Mouse (Mus musculus): Measurements from ENCODE around the gene Phactr1. TPM values are rescaled to one million over a fixed set of nuclear protein-coding genes. Genes with fewer than 3 reads are reported as not detected.
A peak's percentile ranks its signal among the peaks of the same experiment; 100 is the strongest.
"Not testable (repeated sequence)": the region's sequence is repeated elsewhere in the genome, so short reads cannot be mapped to it uniquely, and the experiment has no call there.

The Phactr1 gene
- total RNA-seq, 2 experiments from 2014 or later: 4.8 TPM

DNA sequence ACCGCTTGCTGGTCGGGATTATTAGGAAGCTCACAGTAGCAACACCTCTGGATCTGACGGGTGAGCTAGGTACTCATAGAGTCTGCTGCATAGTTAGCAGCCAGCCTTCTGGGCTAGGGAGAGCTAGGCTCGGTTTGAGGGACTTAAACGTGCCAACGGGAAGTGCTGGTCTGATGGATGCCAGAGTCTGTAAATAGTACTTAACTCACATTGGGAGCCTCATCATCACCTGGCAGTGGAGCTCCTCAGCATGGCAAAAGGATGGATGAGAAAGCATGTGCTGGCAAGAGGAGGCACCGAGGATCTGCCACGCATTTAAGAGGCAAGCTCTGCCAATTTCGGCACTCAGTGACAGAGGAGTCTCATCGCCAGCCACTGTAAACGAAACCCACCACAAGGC is 247.4 kb downstream of the Phactr1 start:
- DNase-seq: peak in 1 of 2 experiments; percentile 15

DNA sequence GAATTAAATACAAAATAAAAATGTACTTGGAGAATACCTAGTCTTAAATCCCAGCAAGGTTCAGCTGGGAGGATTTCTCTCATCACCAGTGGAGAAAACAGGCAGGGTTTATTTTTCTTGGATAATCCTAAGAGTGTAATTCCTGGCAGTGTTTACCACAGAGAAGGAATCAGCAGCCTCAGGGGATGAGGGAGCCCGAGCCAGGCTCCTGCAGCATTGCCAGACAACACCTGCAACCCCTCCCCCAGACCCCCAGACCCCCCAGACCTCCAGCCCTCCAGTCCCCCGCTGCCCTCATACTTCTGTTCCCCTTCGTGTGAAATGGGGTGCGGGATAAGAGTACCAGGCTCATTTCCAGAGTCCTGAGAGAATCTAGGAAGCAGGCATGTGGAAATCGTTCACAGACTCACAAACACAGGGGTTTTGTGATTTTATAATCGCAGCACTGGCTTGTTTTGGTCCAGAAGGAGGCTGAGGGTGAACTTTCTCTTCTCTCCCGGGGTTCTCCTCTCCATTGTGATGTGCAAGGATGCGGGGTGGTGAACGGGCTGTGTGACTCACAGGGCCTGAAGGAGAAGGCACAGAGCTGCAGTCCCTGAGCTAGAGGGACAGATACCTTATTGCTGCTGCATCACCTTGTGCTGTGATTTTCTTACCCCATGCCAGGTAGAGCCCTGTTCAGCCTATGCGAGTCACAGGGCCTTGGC is 249.3 kb downstream of the Phactr1 start:
- peak in 1 of 2 experiments; percentile 17 for DNase-seq

DNA sequence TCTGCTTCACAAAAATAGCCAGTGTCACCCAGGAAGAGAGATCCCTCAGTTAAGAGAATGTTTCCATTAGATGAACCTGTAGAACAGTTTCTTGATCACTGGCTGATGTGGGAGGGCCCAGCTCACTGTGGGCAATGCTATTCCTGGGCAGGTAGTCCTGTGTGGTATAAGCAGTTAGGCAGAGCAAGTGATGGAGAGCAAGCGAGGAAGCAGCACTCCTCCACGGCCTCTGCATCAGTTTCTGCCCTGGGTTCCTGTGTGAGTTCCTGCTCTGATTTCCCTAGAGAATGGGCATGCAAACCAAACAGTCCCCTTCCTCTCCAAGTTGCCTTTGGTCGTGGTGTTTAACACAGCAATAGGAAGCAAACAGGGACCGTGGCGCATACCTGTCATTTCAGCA is 251.6 kb downstream of the Phactr1 start:
- no peak for DNase-seq

DNA sequence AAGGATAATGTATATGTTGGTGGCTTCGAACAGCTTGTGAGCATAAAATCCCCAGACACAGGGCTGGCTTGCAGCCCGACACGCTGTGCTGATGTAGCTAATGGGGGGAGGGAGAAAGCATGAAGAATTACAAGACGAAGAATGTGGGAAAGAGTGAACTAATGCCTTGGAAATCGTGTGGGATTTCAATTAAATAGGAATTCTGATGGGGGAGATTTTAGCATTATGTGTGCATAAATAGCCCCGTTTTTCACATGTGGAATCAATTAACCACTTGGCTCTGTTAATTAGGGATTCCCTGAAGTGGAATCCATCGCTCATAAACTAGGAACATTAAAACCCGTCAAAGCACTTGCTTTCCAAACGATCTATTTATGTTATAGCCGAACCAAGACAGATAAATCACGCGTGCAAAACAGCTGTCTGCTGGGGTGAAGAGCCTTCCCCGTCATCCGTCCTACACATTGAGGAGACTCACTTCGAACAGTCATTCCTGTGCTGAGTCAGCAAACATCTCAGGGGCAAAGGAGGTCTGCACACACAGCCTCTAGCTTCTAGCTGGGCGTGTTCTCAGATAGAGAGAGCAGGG is 254.2 kb downstream of the Phactr1 start:
- no peak for DNase-seq

DNA sequence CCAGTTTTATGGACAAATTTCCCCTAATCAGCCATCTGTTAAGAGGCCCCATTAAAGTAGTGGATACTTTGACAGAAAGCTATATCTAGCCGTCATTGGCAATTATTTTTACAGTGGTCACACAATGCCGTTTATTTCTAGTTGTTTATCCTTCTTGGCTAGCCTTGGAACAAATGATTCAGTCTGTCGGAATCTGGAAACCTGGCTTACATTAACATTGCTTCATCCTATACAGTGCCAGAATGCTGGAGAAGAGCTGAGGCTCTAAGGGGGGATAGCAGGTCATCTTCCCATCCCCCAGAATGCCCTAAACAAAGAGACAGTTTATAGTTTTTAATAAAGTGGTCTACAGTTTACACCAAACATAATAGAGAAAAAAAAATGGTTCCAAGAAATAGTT is 257.4 kb downstream of the Phactr1 start:
- DNase-seq: no peak

DNA sequence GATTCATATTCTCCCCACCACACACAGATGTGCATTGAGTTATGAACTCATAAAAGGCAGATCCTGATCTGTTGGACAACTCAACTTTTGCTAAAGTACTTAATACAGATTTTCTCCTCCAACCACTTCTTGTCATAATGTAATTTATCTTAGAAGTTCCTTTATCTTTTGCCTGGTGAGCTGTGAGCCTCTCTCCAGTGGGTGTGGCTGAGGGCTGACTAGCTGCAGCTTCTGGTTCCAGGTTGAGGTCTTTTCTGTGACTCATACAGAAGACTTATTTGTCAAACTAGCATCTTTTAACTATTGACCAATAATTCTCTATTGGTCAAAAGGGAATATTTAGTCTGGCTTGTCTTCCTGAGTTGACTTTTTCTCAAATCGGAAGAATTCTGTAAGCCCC is 257.9 kb downstream of the Phactr1 start:
- no peak for DNase-seq

DNA sequence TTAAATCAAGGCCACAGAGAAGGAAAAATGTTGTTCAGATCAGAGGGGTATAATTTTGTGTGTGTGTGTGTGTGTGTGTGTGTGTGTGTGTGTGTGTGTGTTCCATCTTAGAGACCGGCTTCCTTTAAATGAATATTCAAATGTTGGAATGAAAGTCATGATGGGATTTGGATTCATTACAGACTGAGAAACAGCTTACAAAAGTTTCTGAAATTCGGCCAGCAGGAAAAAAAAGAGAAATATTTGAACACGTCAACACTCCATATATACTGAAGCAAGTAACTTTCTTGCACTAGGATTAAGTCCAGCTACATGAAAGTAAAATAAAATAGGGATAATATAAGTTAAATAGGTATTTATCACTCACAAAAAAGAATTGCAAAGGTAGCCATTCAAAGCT is 259.8 kb downstream of the Phactr1 start:
- no peak for DNase-seq

DNA sequence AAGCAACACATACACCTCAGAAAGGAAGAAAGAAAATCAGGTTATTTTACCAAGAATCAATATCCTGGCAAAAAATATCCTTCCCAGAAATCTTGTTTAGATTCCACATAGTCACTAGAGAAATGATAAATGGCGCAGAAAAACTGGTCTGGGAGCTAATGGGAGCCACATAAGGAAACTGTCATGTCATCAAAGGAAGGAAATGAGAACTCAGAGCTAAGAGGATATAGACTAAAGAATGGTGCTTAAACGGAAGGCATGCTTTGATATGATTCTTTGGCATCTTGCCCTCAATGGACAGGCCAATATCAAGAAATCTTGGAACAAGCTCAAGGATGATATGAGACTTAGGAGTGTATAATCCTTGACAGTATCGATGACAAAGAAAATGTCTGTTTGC is 263.7 kb downstream of the Phactr1 start:
- DNase-seq: no peak

DNA sequence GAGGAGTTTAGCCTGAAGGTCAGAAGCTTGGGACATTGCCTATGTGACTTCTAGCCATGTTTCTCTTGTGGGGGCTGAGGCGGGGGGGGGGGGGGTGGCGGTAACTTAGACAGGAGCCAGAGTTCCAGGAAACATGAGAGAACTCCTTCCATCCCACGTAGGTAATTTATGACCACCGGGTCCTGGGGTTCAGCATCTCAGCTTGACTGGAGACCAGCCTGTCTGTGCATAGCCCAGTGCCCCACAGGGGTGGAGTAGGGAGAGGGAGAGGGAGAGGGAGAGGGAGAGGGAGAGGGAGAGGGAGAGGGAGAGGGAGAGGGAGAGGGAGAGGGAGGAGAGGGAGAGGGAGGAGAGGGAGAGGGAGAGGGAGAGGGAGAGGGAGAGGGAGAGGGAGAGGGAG is 264.8 kb downstream of the Phactr1 start:
- DNase-seq: not testable (repeated sequence)

DNA sequence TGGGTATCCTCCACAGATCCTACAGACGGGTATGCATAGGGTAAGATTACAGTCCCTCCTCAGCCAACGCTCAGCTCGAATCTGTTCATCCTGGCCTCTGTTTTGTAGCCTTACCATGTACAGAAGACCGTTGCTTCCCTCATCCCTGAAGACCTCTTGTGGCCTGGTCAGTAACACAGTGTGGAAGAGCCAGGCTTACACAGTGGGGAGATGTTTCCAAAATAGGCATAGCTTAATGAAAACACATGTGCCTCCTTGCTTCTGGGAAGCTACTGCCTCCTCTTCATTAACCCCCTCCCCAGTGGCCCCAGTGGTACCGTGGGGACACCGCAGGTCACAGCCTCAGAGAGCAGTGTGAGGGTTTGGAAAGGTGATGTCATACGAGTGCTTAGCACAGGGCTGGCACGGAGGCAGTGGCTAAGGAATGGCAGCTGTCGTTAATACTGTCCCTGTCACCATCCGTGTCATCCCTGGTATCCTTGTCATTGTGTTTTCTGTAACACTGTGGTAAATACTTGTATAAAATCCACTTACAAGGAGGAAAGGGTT is 268.4 kb downstream of the Phactr1 start:
- DNase-seq: no peak

DNA sequence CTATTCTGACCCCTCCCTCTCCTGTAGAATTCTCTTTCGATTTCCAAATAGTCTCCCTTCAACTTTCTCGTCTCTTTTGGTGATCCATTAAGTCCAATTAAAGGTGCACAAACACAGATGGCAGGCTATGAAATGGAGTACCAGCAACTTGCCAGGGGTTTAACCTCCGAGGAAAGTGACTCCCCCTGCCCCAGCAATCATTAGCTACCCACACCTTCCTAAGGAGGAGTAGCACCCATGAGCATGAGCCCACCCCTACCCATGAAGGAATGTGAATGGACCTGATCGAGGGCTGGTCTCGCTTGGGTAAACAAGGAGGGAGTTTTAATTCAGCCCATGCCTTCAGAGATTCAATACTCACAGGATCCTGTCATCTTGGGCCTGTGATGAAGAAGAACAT is 268.9 kb downstream of the Phactr1 start:
- DNase-seq: no peak

DNA sequence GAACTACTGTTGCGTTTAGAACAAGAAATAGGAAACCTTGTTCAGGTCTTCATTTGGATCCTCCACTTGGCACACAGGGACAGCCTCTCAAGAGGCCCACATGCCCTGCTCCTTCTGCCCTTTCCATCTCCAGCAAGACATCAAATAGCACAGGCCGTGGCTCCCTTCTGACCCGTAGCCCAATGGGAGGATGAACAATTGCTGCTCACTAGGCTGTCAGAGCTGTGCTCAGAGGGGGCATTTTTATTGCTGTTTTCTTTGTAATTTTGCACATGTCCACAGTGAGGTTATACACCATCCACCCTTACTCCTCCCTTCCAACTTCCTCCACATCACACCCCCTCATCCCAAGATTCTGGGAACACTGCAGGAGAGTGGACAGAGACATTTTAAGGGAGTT is 269.6 kb downstream of the Phactr1 start:
- no peak for DNase-seq

DNA sequence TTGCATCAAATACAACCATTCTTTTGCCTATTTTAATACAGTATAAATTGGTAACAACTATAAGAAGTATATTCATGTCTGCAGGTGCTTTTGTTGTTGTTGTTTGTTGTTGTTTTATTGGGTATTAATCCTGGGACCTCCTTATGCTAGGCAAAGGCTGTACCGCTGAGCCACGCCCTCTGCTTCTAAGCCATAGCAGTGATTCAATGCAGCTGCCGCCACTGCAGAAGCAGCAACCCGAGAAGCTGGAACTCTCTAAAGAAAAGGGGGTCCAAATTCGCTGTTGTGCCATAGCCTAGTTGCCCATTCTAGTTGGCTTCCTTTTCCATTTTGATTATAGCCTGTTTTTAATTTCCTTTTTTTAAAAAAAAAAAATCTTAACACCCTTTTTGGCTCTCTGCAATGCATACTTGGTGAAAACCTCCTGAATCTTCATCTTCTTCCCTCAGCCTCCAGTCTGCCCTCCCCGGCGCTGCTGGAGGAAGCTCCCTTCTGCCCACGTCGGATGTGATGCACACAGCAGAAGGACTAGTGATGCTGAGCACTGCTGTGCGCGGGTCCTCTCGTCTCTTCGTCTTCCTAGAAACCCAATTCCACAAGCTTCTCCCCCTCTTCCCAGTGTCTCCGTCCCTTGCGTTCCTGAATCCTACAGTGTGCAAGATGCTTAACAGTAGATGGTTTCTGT is 271.8 kb downstream of the Phactr1 start:
- DNase-seq: no peak

DNA sequence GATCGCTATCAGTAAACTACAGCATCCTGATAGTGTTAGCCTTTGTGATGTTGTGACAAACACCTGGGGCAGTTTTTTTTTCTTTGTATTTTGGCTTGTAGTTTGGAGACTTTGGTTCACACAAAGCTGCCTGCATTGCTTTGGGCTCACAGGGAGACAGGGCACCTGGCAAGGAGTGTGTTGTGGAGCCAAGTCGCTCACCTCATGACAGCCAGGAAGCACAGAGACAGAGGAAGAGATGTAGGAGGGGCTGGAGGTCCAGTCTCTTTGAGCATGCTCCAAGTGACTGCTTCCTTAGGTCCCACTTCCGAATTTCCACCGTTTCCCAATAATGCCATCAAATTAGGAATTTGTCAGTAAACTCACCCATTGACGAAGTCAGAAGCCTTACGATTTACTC is 272.6 kb downstream of the Phactr1 start:
- DNase-seq: no peak

DNA sequence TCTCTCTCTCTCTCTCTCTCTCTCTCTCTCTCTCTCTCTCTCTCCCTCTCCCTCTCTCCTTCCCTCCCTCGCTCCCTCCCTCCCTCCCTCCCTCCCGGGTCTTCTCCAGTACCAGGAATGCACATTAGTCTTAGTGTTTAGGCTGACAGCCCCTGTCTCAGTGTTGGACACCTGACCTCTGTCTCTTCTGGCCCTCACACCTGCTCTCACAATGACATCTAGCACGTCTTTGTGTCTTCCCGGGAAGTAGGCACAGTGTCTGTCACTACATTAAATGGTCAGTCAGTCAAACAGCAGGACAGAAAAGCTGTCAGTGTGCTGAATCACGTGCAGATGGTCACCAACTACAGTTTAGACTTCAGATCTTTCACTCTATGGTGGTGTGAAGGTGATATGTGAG is 273.7 kb downstream of the Phactr1 start:
- DNase-seq: no peak

DNA sequence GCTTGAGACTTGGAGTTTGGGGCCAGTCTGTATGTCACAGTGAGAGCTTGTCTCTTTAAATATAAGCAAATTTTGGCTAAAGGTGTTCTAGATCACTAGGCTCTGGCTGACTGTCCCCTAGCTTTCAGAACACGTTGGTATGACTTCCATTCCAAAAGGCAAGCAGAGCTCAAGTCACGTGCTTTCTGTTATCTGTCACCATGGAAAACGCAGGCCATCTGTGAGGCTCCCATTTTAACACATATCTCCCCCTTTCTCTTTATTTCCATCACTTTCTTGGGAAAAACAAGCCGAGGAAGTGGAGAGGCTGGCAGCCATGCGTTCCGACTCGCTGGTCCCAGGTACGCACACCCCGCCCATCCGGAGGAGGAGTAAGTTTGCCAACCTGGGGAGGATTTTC is 275.9 kb downstream of the Phactr1 start:
- DNase-seq: no peak

DNA sequence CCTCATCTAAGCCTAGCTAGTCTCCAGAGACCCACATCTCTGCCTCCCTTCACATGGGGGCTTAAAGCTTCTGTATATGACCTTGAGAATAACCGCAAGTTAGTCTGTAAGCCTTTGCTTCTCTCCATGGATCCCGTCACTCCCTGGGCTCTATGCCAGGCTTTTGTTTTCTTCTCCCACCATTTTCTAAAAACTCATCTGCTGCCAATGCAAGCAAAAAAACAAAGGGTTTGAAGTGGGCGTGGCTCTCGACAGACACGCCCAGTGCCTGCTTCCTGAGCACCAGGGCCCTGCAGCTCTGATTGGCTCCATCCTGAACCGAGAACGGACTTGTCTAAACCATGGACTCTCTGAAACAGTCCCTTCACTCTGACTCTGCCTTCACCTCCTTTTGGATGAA is 277.4 kb downstream of the Phactr1 start:
- DNase-seq: peak; percentile 14 to 34

DNA sequence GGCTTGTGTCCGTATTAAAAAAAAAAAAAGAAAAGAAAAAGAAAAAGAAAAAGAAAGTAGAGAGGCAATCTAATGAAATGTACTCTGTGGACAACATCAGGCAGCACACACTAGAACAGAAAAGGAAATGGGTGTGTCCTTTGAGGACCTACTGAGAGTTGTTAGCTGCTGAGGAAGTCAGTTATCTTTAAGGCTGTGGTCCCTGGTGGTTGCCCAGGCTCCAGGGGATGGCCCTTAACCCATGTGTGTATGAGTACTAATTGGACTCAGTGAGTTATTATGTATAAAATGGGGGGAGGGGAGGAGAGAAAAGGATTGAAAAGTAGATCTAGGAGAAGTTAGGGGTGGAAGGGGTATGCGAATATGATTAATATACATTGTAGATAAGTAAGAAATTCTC is 278.4 kb downstream of the Phactr1 start:
- DNase-seq: no peak

DNA sequence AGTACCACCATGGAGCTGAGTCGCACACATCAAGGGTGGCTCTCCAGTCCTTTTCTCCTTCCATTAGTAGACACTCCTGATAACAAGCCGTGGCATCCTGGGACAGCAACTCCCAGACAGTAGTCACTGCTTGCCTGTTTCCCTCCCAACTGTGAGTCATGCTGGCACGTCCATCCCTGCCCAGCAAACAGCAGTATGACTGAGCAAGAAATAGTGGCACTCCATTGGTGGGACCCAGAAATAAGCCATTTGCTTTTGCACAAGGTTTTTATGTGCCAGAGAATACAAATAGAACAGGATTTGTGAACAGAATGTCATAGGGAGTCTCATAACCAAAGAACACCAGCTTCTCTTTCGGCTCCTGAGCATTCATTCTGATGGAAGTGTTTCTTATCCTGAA is 281.1 kb downstream of the Phactr1 start:
- no peak for DNase-seq

DNA sequence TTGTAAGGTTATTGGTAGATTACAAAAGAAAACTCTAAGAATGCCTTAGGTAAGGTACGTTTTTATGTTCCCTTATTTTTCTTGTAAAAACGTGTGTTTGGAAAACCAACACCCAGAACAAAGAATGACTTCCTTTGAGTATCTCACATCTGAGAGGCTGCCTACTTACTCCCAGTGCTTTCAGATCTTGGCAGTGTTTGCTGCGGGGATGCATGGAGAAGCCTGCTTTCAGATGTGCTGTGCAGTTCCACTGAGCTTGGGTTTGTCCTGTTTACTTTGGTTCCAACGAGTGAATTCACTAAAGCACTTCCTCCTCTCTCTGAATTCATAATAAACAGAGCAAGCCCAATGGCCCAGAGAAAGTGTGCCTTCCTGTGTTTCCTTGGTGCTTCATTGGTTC is 288.1 kb downstream of the Phactr1 start:
- DNase-seq: no peak

DNA sequence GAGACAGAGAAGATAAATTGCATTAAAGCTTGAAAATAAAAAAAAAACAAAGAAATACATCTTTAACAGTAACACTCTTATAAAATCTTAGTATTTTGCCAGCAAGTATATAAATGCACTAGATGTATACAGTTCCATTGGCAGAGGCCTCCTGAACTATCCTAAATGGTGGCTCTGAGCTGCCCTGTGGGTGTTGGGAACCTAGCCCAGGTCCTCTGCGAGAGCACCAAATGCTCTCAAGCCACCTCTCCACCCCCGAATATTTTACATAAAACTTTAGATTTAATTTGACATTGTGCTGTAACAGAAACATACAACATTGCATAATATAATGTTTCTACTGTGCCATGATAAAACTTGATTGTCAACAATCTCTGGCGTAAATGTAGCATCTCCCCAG is 293.1 kb downstream of the Phactr1 start:
- DNase-seq: no peak

DNA sequence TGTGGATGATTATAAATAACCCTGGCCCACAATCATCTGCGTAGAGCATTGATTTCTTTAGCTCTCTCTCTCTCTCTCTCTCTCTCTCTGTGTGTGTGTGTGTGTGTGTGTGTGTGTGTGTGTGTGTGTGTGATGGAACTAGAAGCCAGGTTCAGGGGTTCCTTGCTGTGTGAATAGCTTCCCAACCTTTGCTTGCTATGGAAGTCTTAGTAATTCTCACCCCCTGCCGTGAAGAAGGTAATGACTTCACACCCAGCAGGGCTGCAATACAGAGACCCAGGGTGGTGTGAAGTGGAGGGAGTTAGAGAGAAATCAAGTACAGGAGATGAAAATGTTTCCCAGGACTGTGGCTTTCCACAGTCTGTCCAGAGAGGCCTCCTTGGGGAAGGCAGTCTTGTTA is 293.5 kb downstream of the Phactr1 start:
- DNase-seq: no peak

DNA sequence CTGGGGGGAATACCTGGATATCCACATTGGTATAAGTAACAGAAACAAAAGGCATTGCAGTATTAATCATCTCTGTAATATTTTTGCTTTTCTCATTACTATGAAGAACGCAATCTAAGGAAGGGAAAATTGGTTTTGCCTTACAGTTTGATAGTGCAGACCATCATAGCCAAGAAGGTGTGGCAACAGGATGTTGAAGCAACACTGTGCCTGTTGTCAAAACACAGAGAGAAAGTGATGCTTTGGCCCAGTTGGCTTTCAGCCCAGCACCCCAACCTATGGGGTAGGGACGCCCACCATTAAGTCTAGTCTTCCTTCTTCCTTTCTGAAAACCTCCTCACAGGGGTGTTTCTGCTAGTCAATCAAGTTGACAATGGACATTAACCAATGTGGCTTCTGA is 294.1 kb downstream of the Phactr1 start:
- no peak for DNase-seq

DNA sequence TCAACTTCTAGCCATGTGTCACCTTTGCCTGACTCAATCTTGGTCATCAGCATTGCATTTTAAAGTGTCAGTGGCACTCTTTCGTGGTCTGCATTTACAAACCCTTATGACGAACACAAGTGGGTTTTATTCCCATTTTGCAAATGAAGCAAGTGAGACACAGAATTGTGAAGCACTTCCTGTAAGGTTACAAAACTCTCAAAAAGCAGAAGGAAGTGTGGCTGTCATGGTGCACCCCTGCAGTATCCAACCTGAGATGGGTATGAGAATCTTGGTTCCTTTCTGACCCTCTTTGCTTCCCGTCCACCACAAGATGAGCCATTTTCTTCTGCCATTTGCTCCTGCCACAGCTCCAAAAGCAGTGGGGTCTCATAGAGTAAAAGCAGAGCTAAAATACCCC is 295.7 kb downstream of the Phactr1 start:
- DNase-seq: no peak
